Mouse (Mus musculus): ENCODE results near the gene Stx12. TPM values are rescaled to one million over a fixed set of nuclear protein-coding genes. Genes with fewer than 3 reads are reported as not detected.
"Not testable (repeated sequence)": the region's sequence is repeated elsewhere in the genome, so short reads cannot be mapped to it uniquely, and the experiment has no call there.

Gene Stx12
- polyA plus RNA-seq, 1 experiment: 18.9 TPM

GRCm38 (mm10) chr4:132920171-132920570, 35.9 kb upstream of the Stx12 start:
- TF ChIP-seq CTCF (IDR thresholded peaks at IDR 0.05; ENCODE audit: extremely low read depth, insufficient read length, insufficient replicate concordance, low read depth, low read length) (no peak), POLR2A (IDR thresholded peaks at IDR 0.05; ENCODE audit: low read depth, low read length) (no peak)
- Histone ChIP-seq H3K27ac (ENCODE audit: insufficient read depth, low read depth, low read length) (no peak overlapping the region), H3K36me3 (ENCODE audit: control insufficient read depth, insufficient read depth, low read length) (peaks cover 17% of the 10 kb centered on the region), H3K27me3 (ENCODE audit: control insufficient read depth, insufficient read depth, low read length) (no peaks in the 10 kb centered on the region), H3K4me3 (ENCODE audit: low read depth, low read length) (no peak overlapping the region), H3K4me1 (ENCODE audit: control insufficient read depth, insufficient read depth, insufficient read length, low read length) (peaks cover 2% of the 10 kb centered on the region; the same call in 1 of the 2 replicates)
- 67% methylated on average over 4 of the region's 4 CpGs for WGBS

GRCm38 (mm10) chr4:132918493-132918892, 34.2 kb upstream of the Stx12 start:
- WGBS: 77% methylated on average over 6 of the region's 6 CpGs
- not testable (repeated sequence) for H3K27ac ChIP-seq (ENCODE audit: insufficient read depth, low read depth, low read length); H3K27me3 ChIP-seq (ENCODE audit: control insufficient read depth, insufficient read depth, low read length); H3K4me3 ChIP-seq (ENCODE audit: low read depth, low read length); H3K4me1 ChIP-seq (ENCODE audit: control insufficient read depth, insufficient read depth, insufficient read length, low read length)
- H3K36me3 ChIP-seq (ENCODE audit: control insufficient read depth, insufficient read depth, low read length): peaks cover 31% of the 10 kb centered on the region

DNA sequence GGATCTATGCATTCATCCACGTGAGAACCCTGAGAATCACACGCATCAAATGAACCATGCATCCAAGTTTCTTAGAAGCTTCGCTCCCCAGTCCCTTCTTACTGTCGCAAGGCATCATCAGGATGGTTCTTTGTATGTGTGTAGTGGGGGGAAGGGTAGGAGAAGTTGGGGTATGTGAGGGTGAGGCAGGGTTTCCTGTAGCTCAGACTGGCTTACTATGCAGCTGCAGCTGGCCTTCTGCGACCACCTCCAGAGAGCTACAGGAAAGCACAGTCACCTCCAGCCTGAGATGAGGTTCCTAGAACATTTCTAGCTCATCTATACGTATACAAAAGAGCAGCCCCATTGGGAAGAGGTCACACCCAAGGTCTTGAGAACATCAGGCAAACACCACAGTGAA, 27.8 kb upstream of the Stx12 start:
- Histone ChIP-seq H3K4me3 (ENCODE audit: low read depth, low read length) (no peak overlapping the region), H3K27ac (ENCODE audit: insufficient read depth, low read depth, low read length) (no peak overlapping the region), H3K27me3 (ENCODE audit: control insufficient read depth, insufficient read depth, low read length) (no peaks in the 10 kb centered on the region), H3K36me3 (ENCODE audit: control insufficient read depth, insufficient read depth, low read length) (peaks cover 73% of the 10 kb centered on the region), H3K4me1 (ENCODE audit: control insufficient read depth, insufficient read depth, insufficient read length, low read length) (no peaks in the 10 kb centered on the region)
- WGBS: 90% methylated on average over 6 of the region's 6 CpGs
- TF ChIP-seq CTCF (IDR thresholded peaks at IDR 0.05; ENCODE audit: extremely low read depth, insufficient read length, insufficient replicate concordance, low read depth, low read length) (no peak), POLR2A (IDR thresholded peaks at IDR 0.05; ENCODE audit: low read depth, low read length) (no peak)

DNA sequence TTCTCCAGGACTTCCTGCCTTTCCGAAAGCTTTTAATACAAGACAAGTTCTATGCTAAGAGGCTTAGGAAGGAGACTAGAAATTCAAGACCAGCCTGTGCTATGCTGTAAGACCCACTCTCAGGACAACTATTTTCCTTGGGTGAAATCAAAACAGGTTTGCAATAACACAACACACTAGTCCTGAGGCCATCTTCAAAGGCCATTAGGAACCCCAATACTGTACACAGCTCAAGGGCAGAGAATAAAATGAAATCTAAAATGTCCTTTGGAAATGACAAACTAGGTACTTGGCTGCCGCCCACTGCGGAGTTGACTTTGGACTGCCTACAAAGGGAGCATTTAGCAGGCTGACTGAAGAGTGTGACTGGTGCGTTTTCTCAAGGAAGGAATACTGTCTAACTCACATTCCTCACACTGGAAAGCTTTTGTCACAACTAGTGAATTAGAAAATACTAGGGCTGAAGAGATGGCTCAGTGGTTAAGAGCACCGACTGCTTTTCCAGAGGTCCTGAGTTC, 21.6 kb upstream of the Stx12 start:
- WGBS: 61% methylated on average over 5 of the region's 5 CpGs
- Histone ChIP-seq H3K36me3 (ENCODE audit: control insufficient read depth, insufficient read depth, low read length) (peaks cover 70% of the 10 kb centered on the region), H3K27me3 (ENCODE audit: control insufficient read depth, insufficient read depth, low read length) (no peaks in the 10 kb centered on the region), H3K27ac (ENCODE audit: insufficient read depth, low read depth, low read length) (no peak overlapping the region), H3K4me3 (ENCODE audit: low read depth, low read length) (no peak overlapping the region), H3K4me1 (ENCODE audit: control insufficient read depth, insufficient read depth, insufficient read length, low read length) (no peaks in the 10 kb centered on the region)
- TF ChIP-seq CTCF (IDR thresholded peaks at IDR 0.05; ENCODE audit: extremely low read depth, insufficient read length, insufficient replicate concordance, low read depth, low read length) (no peak), POLR2A (IDR thresholded peaks at IDR 0.05; ENCODE audit: low read depth, low read length) (no peak)

DNA sequence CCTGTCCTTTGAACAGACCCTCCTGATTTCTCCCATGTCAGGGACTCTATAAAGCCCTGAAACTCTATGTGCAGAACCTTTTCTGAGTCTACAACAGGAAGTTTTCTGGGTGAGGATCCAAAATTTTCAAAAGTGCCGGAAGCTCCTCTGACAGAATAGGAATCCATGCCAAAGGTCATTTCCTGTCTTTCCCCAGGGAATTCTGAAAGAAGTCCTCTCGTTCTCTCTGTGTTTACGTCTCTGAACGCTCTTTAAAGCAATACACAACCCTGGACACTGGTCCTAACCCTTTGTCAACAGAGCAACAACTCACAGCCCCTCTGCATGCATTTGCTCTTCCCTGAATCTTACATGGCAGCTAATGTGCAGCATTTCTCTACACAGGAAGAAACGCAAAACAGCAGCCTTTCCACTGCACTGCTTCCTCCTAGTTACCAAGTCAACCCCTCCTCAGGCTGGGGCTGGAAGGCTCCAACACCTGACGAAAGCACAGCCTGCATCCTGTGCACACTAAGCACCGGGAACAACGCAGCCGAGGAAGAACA, 20.5 kb upstream of the Stx12 start:
- H3K27me3 ChIP-seq (ENCODE audit: control insufficient read depth, insufficient read depth, low read length): no peaks in the 10 kb centered on the region
- H3K27ac ChIP-seq (ENCODE audit: insufficient read depth, low read depth, low read length): peak overlapping the region; percentile 58
- peaks cover 66% of the 10 kb centered on the region for H3K36me3 ChIP-seq (ENCODE audit: control insufficient read depth, insufficient read depth, low read length)
- H3K4me1 ChIP-seq (ENCODE audit: control insufficient read depth, insufficient read depth, insufficient read length, low read length): no peaks in the 10 kb centered on the region
- TF ChIP-seq POLR2A (IDR thresholded peaks at IDR 0.05; ENCODE audit: low read depth, low read length) (no peak), CTCF (IDR thresholded peaks at IDR 0.05; ENCODE audit: extremely low read depth, insufficient read length, insufficient replicate concordance, low read depth, low read length) (no peak)
- no peak overlapping the region for H3K4me3 ChIP-seq (ENCODE audit: low read depth, low read length)
- WGBS: 74% methylated on average over 9 of the region's 9 CpGs

DNA sequence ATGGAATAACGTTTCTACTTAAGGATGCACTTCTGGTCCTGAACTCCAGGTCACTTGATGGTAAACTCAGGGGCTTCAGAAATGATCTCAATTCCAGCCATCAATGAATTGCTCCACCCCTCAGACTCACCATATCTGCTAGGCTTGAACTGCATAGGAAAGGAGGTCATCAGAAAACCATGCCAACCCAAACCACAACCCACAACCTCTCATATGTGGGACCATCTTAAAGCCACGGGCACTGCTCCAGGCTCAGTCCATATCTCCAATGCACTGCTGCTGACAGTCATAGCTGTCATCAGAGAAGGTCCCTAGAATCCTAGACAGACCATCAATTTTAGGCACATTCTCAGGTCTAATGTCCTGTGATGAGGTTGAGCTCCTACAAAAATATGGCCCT, 19.8 kb upstream of the Stx12 start:
- Histone ChIP-seq H3K27me3 (ENCODE audit: control insufficient read depth, insufficient read depth, low read length) (no peaks in the 10 kb centered on the region), H3K4me1 (ENCODE audit: control insufficient read depth, insufficient read depth, insufficient read length, low read length) (no peaks in the 10 kb centered on the region), H3K27ac (ENCODE audit: insufficient read depth, low read depth, low read length) (no peak overlapping the region), H3K4me3 (ENCODE audit: low read depth, low read length) (no peak overlapping the region), H3K36me3 (ENCODE audit: control insufficient read depth, insufficient read depth, low read length) (peaks cover 59% of the 10 kb centered on the region)
- no peak for TF ChIP-seq POLR2A (IDR thresholded peaks at IDR 0.05; ENCODE audit: low read depth, low read length)
- TF ChIP-seq CTCF (IDR thresholded peaks at IDR 0.05; ENCODE audit: extremely low read depth, insufficient read length, insufficient replicate concordance, low read depth, low read length): no peak
- 75% methylated on average over 2 of the region's 2 CpGs for WGBS

DNA sequence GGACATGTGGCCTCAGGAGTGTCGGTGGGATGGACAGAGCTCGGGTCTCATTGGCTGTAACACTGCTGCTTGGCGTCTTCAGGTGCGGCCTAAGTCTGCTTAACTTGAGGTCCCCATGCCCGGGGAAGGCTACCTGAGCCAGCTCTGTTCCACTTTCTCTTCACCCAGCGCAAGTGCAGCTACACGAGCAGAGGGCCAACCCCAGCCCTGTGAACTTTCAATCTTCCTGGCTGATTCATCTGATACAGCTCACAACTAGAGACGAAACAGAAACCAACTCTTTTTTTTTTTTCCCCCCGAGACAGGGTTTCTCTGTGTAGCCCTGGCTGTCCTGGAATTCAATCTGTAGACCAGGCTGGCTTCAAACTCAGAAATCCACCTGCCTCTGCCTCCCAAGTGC, 13.9 kb upstream of the Stx12 start:
- no peaks in the 10 kb centered on the region for H3K27me3 ChIP-seq (ENCODE audit: control insufficient read depth, insufficient read depth, low read length)
- H3K36me3 ChIP-seq (ENCODE audit: control insufficient read depth, insufficient read depth, low read length): peaks cover 24% of the 10 kb centered on the region
- H3K4me1 ChIP-seq (ENCODE audit: control insufficient read depth, insufficient read depth, insufficient read length, low read length): peaks cover 10% of the 10 kb centered on the region
- WGBS: 26% methylated on average over 9 of the region's 9 CpGs
- peak overlapping the region; percentile 48 for H3K4me3 ChIP-seq (ENCODE audit: low read depth, low read length)
- H3K27ac ChIP-seq (ENCODE audit: insufficient read depth, low read depth, low read length): peak overlapping the region; percentile 99
- no peak for TF ChIP-seq CTCF (IDR thresholded peaks at IDR 0.05; ENCODE audit: extremely low read depth, insufficient read length, insufficient replicate concordance, low read depth, low read length)
- peak; percentile 32; the same call in 1 of the 2 replicates for TF ChIP-seq POLR2A (IDR thresholded peaks at IDR 0.05; ENCODE audit: low read depth, low read length)
